Mouse (Mus musculus) urinary bladder, postnatal 4 days (tissue): ENCODE measurements around the gene Atxn1.

Source experiments
- DNase-seq, 2 experiments: peaks; one replicate each; pipeline ENCODE4 v3.0.0; 2021 to 2022; ENCODE audit warnings: low spot score in 2 of 2

Gene Atxn1

GRCm38 (mm10) chr13:45724507-45725259 is 240.1 kb downstream of the Atxn1 start:
- DNase-seq = no peak

GRCm38 (mm10) chr13:45722885-45723284 is 241.9 kb downstream of the Atxn1 start:
- no peak for DNase-seq

- DNase-seq = no peak
Measured at GRCm38 (mm10) chr13:45721621-45722020, 243.2 kb downstream of the Atxn1 start.

GRCm38 (mm10) chr13:45718850-45719249 is 246.0 kb downstream of the Atxn1 start:
- DNase-seq = no peak

DNA sequence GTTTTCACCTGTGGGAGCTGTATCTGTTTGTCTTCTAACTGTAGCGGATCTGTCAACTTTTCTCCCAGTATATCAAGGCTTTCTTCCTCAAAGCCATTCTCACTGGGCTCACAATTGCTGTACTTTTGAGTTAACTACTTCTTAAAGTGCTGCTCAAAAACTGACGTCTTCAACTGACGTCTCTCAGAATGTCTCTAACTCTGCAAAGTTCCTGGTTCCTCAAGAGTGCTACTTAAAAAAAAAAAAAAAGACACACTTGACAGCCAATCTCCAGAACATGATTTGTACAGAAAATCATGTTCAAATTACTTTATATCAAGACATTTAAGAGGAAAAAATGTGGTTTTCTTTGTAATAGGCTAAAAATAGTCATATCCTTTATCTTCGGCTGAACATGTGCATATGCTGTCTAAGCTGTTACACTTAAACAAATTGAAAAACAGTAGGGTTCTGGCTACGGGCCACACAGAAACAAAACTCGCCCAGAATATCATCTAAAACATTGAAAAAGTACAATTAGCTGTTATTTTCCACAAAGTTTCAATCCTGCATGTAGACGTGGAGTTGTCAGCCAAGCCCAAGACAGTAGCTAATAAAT is 249.1 kb downstream of the Atxn1 start:
- no peak for DNase-seq

DNA sequence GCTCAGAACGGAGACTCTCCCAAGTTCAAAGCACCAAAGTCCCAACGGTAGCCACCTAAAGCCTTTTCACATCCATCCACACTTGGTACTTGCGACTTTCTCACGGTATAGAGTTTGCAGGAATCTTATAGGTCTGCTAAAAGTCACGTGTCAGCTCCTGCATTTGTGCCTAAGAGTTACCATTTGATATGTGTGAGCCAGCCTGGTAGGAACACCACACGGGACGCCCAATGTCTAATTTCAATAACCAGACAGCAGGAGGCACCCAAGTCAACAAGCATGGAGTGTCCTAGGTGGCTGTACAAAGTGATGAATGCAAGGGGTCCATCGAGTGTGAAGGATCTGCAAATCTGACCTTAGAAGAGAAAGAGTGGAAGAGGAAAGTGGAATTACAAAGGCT is 254.8 kb downstream of the Atxn1 start:
- DNase-seq = no peak

- no peak for DNase-seq
Measured at GRCm38 (mm10) chr13:45709402-45709801, 255.4 kb downstream of the Atxn1 start.

GRCm38 (mm10) chr13:45701296-45701790 is 263.5 kb downstream of the Atxn1 start:
- DNase-seq = no peak

DNA sequence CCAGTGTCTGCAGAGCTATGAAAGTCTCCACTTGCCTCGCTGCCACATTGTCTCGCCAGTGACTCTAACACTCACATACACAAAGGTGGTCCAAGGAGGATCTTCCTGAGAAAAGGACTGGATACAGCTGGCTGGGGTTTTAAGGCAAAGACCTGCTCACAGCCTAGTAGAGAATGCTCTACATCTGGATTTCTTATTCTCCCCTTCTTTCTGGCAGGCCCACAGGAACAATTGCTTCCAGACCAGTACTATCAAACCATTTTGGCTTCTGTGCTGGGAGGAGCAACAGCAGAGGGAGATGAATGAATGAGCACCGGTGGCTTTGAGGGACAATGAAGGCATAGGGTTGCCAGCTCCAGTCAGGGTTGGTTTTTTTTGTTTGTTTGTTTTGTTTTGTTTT is 265.8 kb downstream of the Atxn1 start:
- DNase-seq = no peak

GRCm38 (mm10) chr13:45696009-45696408 is 268.8 kb downstream of the Atxn1 start:
- no peak for DNase-seq

GRCm38 (mm10) chr13:45694921-45695437 is 269.8 kb downstream of the Atxn1 start:
- no peak for DNase-seq

DNA sequence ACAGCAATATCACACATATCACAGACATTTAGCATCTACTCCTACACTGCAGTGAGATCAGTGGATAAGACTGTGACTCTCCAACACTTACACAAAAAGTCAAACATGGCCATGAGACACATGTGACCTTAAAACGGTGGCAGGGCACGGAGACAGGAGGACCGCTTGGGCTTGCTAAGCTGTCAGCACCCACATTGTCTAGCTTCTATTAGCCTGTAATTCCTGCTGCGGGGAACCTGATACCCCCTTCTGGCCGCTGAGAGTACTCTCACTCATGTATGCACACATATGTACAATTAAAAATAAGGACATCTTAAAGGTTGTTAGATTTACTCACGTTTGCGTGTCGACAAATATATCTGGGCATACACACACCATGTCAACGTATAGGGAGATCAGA is 270.9 kb downstream of the Atxn1 start:
- DNase-seq = no peak

DNA sequence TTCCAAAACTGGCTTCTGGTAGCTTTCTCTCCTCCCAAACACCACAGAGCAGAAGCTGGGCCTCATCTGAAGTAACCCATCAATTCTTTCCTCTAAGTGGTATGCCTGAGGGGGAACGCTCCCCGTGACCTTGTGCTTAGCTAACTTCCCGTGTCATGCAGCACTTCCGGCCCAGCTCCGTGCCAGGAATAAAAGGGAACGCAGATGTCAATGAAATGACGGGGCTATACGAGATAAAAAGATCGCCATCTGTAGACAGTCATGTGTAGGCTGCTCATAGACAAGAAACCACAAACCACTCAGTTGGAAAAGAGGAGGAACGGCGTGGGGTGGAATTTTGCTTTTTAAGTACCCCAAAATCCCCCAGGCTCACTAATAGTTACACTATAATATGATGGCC is 271.3 kb downstream of the Atxn1 start:
- no peak for DNase-seq

GRCm38 (mm10) chr13:45693126-45693525 is 271.7 kb downstream of the Atxn1 start:
- no peak for DNase-seq

GRCm38 (mm10) chr13:45692440-45692839 is 272.4 kb downstream of the Atxn1 start:
- DNase-seq = no peak

DNA sequence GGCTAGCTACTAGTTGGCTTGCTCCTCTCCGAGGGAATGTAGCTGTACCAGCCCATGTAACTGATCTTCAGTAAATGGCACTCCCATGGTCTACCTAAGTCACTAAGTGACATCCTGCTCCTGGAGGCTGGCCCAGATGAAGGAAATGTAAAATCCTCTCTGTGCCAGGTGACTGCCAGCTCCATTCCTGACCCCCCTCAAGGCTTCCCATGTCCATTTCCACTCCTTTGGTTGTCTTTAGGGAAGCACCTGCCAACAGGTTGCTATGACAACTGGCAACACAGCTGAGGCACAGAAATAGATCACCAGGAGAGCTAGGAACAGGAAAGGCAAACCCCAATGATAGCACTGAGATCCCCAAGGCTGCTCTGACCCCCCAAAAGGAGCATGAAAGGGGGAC is 274.4 kb downstream of the Atxn1 start:
- DNase-seq = no peak

DNA sequence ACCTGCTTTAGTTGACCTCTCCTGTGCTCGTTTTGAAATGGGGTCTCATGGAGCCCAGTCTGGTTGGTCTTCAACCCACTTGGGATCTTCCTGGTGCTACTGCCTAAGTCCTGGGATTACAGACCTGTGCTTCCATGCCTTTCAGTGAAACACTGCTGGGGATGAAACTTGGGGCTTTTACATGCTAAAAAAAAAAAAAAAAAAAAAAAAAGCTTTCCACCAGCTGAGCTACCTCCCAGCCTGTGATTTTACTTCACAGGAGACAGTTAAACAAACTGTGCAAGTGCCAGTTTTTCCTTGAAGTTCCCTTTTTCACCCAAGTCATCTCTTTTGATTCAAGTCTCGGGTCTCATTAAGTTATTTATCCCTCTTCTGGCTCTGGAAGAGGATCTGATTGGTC is 275.9 kb downstream of the Atxn1 start:
- DNase-seq = no peak

DNA sequence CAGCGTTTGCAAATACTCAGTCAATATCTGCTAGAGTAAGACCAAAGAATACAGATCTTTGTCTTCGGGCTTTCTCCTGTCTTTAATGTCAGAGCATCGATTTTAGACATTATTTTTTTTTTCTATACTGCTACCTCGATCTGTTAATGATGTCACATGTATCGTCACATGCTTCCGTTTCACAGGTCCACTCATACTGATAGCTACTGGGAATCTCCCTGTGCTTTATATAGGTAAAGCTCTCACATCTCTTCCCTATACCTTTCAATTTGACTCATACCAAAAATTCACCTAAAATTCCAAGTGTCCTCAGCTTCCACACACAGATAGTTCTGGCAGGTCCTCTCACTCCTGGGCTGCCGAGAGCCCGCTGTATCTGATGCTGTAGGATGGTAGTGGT is 277.2 kb downstream of the Atxn1 start:
- DNase-seq = no peak

GRCm38 (mm10) chr13:45686309-45686582 is 278.6 kb downstream of the Atxn1 start:
- no peak for DNase-seq

GRCm38 (mm10) chr13:45685575-45686308 is 279.1 kb downstream of the Atxn1 start:
- DNase-seq = no peak

GRCm38 (mm10) chr13:45684891-45685311 is 279.9 kb downstream of the Atxn1 start:
- no peak for DNase-seq

DNA sequence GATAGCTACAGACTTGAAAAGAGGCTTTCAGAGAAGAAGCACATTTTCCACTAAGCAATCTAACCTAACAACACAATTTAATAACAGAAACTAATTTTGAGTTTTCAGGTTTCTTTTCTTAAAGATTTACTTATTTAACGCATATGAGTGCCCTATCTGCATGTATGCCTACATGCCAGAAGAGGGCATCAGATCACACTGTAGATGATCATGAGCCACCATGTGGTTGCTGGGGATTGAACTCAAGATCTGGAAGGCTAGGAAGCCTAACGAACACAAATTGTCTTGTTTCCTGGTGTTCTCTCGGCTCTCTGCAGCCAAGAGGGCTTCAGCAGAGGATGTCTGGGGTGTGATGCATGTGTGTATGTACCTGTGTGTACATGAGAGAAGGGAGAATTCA is 280.8 kb downstream of the Atxn1 start:
- no peak for DNase-seq

- DNase-seq = no peak
Measured at GRCm38 (mm10) chr13:45681196-45681595, 283.6 kb downstream of the Atxn1 start.
